In the genomic region with DNA sequence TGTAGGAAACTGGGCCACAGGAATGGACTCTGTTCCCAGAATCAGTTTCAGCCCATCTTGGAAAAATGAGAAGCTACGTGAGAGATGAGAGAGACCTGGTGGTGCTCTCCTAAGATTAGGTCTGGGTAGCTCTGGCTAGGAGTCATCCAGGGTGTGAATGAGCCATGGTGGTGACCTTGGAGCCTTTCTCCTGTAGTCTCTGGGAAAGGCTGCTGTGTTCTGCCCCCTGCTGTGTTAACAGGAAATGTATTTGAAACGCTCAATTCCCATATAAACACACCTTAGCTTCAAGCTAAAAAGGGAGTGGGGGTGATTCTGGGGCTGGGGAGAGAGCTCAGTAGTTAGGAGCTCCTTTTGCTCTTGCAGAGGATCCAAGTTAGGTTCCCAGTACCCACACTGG, we compare ENCODE assay signal across 28 mouse cellular contexts. TPM values are rescaled to one million over a fixed set of nuclear protein-coding genes. Genes with fewer than 3 reads are reported as not detected.
A peak's percentile ranks its signal among the peaks of the same experiment; 100 is the strongest.
DNase-seq lines count a peak whose midpoint lies in the region; ATAC-seq and TF ChIP-seq lines count a peak whose summit lies in the region.
"Had no signal": no experiment of that assay in that cellular context is flagged by ENCODE, and none has a peak within 500 bp of the region (broad histone marks: within the 10 kb centered on the region; RNA-seq: fewer than 3 reads in every experiment).

No protein-coding gene starts in this region.

- TF ChIP-seq POLR2A in liver, adult 2 months (IDR thresholded peaks at IDR 0.05; ENCODE audit: extremely low read depth, insufficient read depth, low read length) = no peak

- H3K27ac ChIP-seq in intestine, postnatal 0 days (ENCODE audit: low read depth, low read length) = no peak overlapping the region
- H3K27ac ChIP-seq in intestine, embryonic 16.5 days (ENCODE audit: low read length) = no peak overlapping the region
- H3K27ac ChIP-seq in liver, adult 2 months (replicated peaks; ENCODE audit: insufficient read depth, low read depth, low read length) = peak overlapping the region; percentile 58
- no peak overlapping the region; the same call in 1 of the 2 replicates for H3K27ac ChIP-seq in liver, embryonic 12.5 days
- H3K27ac ChIP-seq in stomach, postnatal 0 days (replicated peaks) = no peak overlapping the region
- H3K27ac ChIP-seq in heart, embryonic 10.5 days = no peak overlapping the region
- H3K27ac ChIP-seq: embryonic facial prominence, embryonic 10.5 days; heart, embryonic 13.5 days; layer of hippocampus, adult 2 months; limb, embryonic 12.5 days; midbrain, embryonic 12.5 days; neural tube, embryonic 12.5 days had no signal

- no peak overlapping the region for H3K4me2 ChIP-seq in intestine, postnatal 0 days (replicated peaks; ENCODE audit: low read depth)
- no peak overlapping the region for H3K4me2 ChIP-seq in intestine, embryonic 16.5 days (ENCODE audit: low read depth, low read length)
- no peak overlapping the region for H3K4me2 ChIP-seq in liver, embryonic 12.5 days
- H3K4me2 ChIP-seq in stomach, postnatal 0 days (replicated peaks; ENCODE audit: low read depth) = no peak overlapping the region
- H3K4me2 ChIP-seq: heart, embryonic 13.5 days; limb, embryonic 12.5 days; midbrain, embryonic 12.5 days; neural tube, embryonic 12.5 days had no signal

- TF ChIP-seq EP300 in stomach, postnatal 0 days (optimal IDR thresholded peaks at IDR 0.05) = no peak

- H3K4me1 ChIP-seq in intestine, postnatal 0 days (replicated peaks; ENCODE audit: control insufficient read depth, insufficient read depth, low read length) = no peaks in the 10 kb centered on the region
- no peaks in the 10 kb centered on the region for H3K4me1 ChIP-seq in intestine, embryonic 16.5 days (ENCODE audit: control insufficient read depth, insufficient read depth, low read length)
- H3K4me1 ChIP-seq in liver, adult 2 months (ENCODE audit: control insufficient read depth, insufficient read depth, low read length) = peaks cover 21% of the 10 kb centered on the region
- peaks cover 7% of the 10 kb centered on the region; the same call in 1 of the 2 replicates for H3K4me1 ChIP-seq in liver, embryonic 12.5 days
- no peaks in the 10 kb centered on the region for H3K4me1 ChIP-seq in stomach, postnatal 0 days (replicated peaks; ENCODE audit: control insufficient read depth, insufficient read depth)
- H3K4me1 ChIP-seq in heart, embryonic 10.5 days = peaks cover 14% of the 10 kb centered on the region
- H3K4me1 ChIP-seq: embryonic facial prominence, embryonic 10.5 days; midbrain, embryonic 12.5 days; neural tube, embryonic 12.5 days had no signal

- 34% methylated on average over 2 of the region's 2 CpGs for WGBS in intestine, postnatal 0 days
- WGBS in intestine, embryonic 16.5 days = 34% methylated on average over 2 of the region's 2 CpGs
- WGBS in liver, adult 2 months = 5% methylated on average over 2 of the region's 2 CpGs
- 17% methylated on average over 2 of the region's 2 CpGs for WGBS in liver, embryonic 12.5 days (ENCODE audit: insufficient replicate concordance)
- WGBS in stomach, postnatal 0 days = 29% methylated on average over 2 of the region's 2 CpGs
- 31% methylated on average over 2 of the region's 2 CpGs for WGBS in heart, embryonic 10.5 days

- no peak for ATAC-seq in intestine, postnatal 0 days
- no peak for ATAC-seq in intestine, embryonic 16.5 days
- ATAC-seq in liver, embryonic 12.5 days = no peak; the same call in 1 of the 2 replicates
- no peak for ATAC-seq in Patski
- ATAC-seq in stomach, postnatal 0 days (ENCODE audit: low FRiP score, low TSS enrichment) = no peak
- ATAC-seq: forebrain, embryonic 16.5 days had no signal

- H3K4me3 ChIP-seq in intestine, postnatal 0 days (ENCODE audit: low read depth, low read length) = no peak overlapping the region
- no peak overlapping the region for H3K4me3 ChIP-seq in intestine, embryonic 16.5 days (ENCODE audit: low read length)
- H3K4me3 ChIP-seq in liver, adult 2 months (ENCODE audit: insufficient read depth, low read depth, low read length) = no peak overlapping the region
- no peak overlapping the region for H3K4me3 ChIP-seq in liver, embryonic 12.5 days
- H3K4me3 ChIP-seq in stomach, postnatal 0 days (ENCODE audit: low read depth, low read length) = no peak overlapping the region
- H3K4me3 ChIP-seq in heart, embryonic 10.5 days = no peak overlapping the region
- H3K4me3 ChIP-seq: embryonic facial prominence, embryonic 10.5 days; heart, embryonic 13.5 days; layer of hippocampus, adult 2 months; limb, embryonic 12.5 days; midbrain, embryonic 12.5 days; neural tube, embryonic 12.5 days had no signal

- peak; percentile 34 for TF ChIP-seq CTCF in intestine, postnatal 0 days (IDR thresholded peaks at IDR 0.05; ENCODE audit: low read depth)
- no peak for TF ChIP-seq CTCF in liver, adult 2 months (IDR thresholded peaks at IDR 0.05; ENCODE audit: low read depth, low read length)
- peak; percentile 32 for TF ChIP-seq CTCF in Patski (IDR thresholded peaks at IDR 0.05)
- TF ChIP-seq CTCF in stomach, postnatal 0 days (IDR thresholded peaks at IDR 0.05; ENCODE audit: low read depth) = peak; percentile 41

- H3K27me3 ChIP-seq in intestine, postnatal 0 days (replicated peaks; ENCODE audit: control insufficient read depth, insufficient read depth, low read length) = no peaks in the 10 kb centered on the region
- H3K27me3 ChIP-seq in intestine, embryonic 16.5 days (replicated peaks; ENCODE audit: control insufficient read depth, insufficient read depth, low read length) = no peaks in the 10 kb centered on the region
- no peaks in the 10 kb centered on the region for H3K27me3 ChIP-seq in liver, adult 2 months (ENCODE audit: control insufficient read depth, insufficient read depth, low read length)
- no peaks in the 10 kb centered on the region for H3K27me3 ChIP-seq in liver, embryonic 12.5 days (replicated peaks)
- no peaks in the 10 kb centered on the region for H3K27me3 ChIP-seq in Patski
- H3K27me3 ChIP-seq in stomach, postnatal 0 days (ENCODE audit: control insufficient read depth, insufficient read depth, low read length) = no peaks in the 10 kb centered on the region
- H3K27me3 ChIP-seq in heart, embryonic 10.5 days (ENCODE audit: insufficient read depth, poor library complexity, severe bottlenecking) = no peaks in the 10 kb centered on the region
- H3K27me3 ChIP-seq: heart, embryonic 13.5 days; limb, embryonic 12.5 days; midbrain, embryonic 12.5 days; neural tube, embryonic 12.5 days had no signal

- CTCF ChIA-PET in Patski (lab: Charles Lee) = interaction anchor here (1.2 to 1.8 kb wide), 5 partner anchors 9 to 54 kb away, joined by 3 to 7 read pairs (median 4); a partner anchor contains a TSS

- DNase-seq in liver, adult 2 months (ENCODE audit: extremely low read depth, low read depth, low spot score) = no peak
- DNase-seq in Patski (ENCODE audit: low read depth, low spot score) = no peak
- no peak for DNase-seq in stomach, postnatal 0 days (ENCODE audit: low spot score)
- no peak for DNase-seq in heart, embryonic 10.5 days (ENCODE audit: low spot score)
- DNase-seq in left cerebral cortex, adult 18-20 months (ENCODE audit: low spot score in 2 of 2) = no peak
- DNase-seq: adrenal gland, postnatal 36 days; cerebellum, adult 9-10 months; gastrocnemius, postnatal 10 days; heart, postnatal 14 days; kidney, postnatal 10 days; layer of hippocampus, postnatal 36 days; lung, adult 18-20 months; lung, postnatal 10 days; right cerebral cortex, postnatal 14 days had no signal

- no peak overlapping the region for H3K9ac ChIP-seq in intestine, postnatal 0 days (ENCODE audit: low read depth, low read length)
- H3K9ac ChIP-seq in intestine, embryonic 16.5 days (ENCODE audit: low read depth, low read length) = no peak overlapping the region
- no peak overlapping the region for H3K9ac ChIP-seq in liver, adult 2 months (ENCODE audit: low read depth, low read length)
- no peak overlapping the region for H3K9ac ChIP-seq in liver, embryonic 12.5 days
- H3K9ac ChIP-seq in stomach, postnatal 0 days (ENCODE audit: low read length) = no peak overlapping the region
- H3K9ac ChIP-seq: heart, embryonic 13.5 days; limb, embryonic 12.5 days; midbrain, embryonic 12.5 days; neural tube, embryonic 12.5 days had no signal

- H3K36me3 ChIP-seq in intestine, postnatal 0 days (ENCODE audit: control insufficient read depth, insufficient read depth) = peaks cover 5% of the 10 kb centered on the region; the same call in 1 of the 2 replicates
- no peaks in the 10 kb centered on the region for H3K36me3 ChIP-seq in intestine, embryonic 16.5 days (ENCODE audit: control insufficient read depth, insufficient read depth, low read length)
- peaks cover 28% of the 10 kb centered on the region for H3K36me3 ChIP-seq in liver, adult 2 months (ENCODE audit: control insufficient read depth, insufficient read depth, low read length)
- peaks cover 4% of the 10 kb centered on the region; the same call in 1 of the 2 replicates for H3K36me3 ChIP-seq in liver, embryonic 12.5 days
- H3K36me3 ChIP-seq in stomach, postnatal 0 days (ENCODE audit: control insufficient read depth, insufficient read depth, low read length) = no peaks in the 10 kb centered on the region
- H3K36me3 ChIP-seq in heart, embryonic 10.5 days = no peaks in the 10 kb centered on the region
- H3K36me3 ChIP-seq: embryonic facial prominence, embryonic 10.5 days; G1E; heart, embryonic 13.5 days; limb, embryonic 12.5 days; midbrain, embryonic 12.5 days; neural tube, embryonic 12.5 days had no signal

- in situ Hi-C loops in Patski (cut with MboI; ENCODE audit: low pct_unique_long_range_greater_than_20kb) = no loop called here

- no peaks in the 10 kb centered on the region for H3K9me3 ChIP-seq in intestine, postnatal 0 days (ENCODE audit: control insufficient read depth)
- no peaks in the 10 kb centered on the region for H3K9me3 ChIP-seq in intestine, embryonic 16.5 days (ENCODE audit: control insufficient read depth, low read length)
- no peaks in the 10 kb centered on the region for H3K9me3 ChIP-seq in liver, embryonic 12.5 days (replicated peaks)
- no peaks in the 10 kb centered on the region for H3K9me3 ChIP-seq in stomach, postnatal 0 days (ENCODE audit: control insufficient read depth, low read length)
- no peaks in the 10 kb centered on the region for H3K9me3 ChIP-seq in heart, embryonic 10.5 days
- H3K9me3 ChIP-seq: embryonic facial prominence, embryonic 10.5 days; heart, embryonic 13.5 days; limb, embryonic 12.5 days; midbrain, embryonic 12.5 days; neural tube, embryonic 12.5 days had no signal

- peaks cover 2% of the 10 kb centered on the region; the same call in 1 of the 2 replicates for H3K79me2 ChIP-seq in liver, adult 2 months (ENCODE audit: control insufficient read depth, insufficient read depth, low read length)

- POLR2A ChIA-PET in Patski (lab: Charles Lee) = no interaction called here

RNA-seq across cellular contexts. Expression of a gene that starts 45.7 kb away (rescaled TPM):
- 66.3 and 69.9 TPM in 2 replicates for polyA plus RNA-seq in intestine, postnatal 0 days (2015; fragmentation: Nextera tagmentation; extraction: Ambion mirVana)
- polyA plus RNA-seq in intestine, embryonic 16.5 days (2015; fragmentation: Nextera tagmentation; extraction: Ambion mirVana) = 50.8 and 52.4 TPM in 2 replicates
- 228 and 380 TPM in 2 replicates for total RNA-seq in liver, adult 2 months (2014; rRNA removed)
- 234 and 259 TPM in 2 replicates for polyA plus RNA-seq in liver, adult 2 months (2012; rRNA removed)
- polyA plus RNA-seq in liver, embryonic 12.5 days (2016; fragmentation: Nextera tagmentation; extraction: Ambion mirVana) = 20.9 and 23.6 TPM in 2 replicates
- 3.2 TPM for polyA plus RNA-seq in Patski (2021)
- polyA plus RNA-seq in stomach, postnatal 0 days (2015; fragmentation: Nextera tagmentation; extraction: Ambion mirVana) = 113 and 124 TPM in 2 replicates
- polyA plus RNA-seq in heart, embryonic 10.5 days (2016; fragmentation: Nextera tagmentation; extraction: Ambion mirVana) = 0.35 TPM in 1 of 2 replicates, not detected in the other
- under 1 TPM; 0.35 to 0.37 TPM for total RNA-seq in left cerebral cortex, adult 18-20 months (2021)
- total RNA-seq: adrenal gland, adult 18-20 months; granulocyte monocyte progenitor cell, adult 5-6 weeks; heart, postnatal 14 days; layer of hippocampus, postnatal 36 days had no signal
- polyA plus RNA-seq: embryonic facial prominence, embryonic 10.5 days; forebrain, embryonic 16.5 days; G1E; hindbrain, embryonic 11.5 days; limb, embryonic 12.5 days; midbrain, embryonic 12.5 days; neural tube, embryonic 12.5 days had no signal

RNA-seq across cellular contexts. Expression of a gene that starts 54.3 kb away (rescaled TPM):
- 31.3 and 33.4 TPM in 2 replicates for polyA plus RNA-seq in intestine, postnatal 0 days (2015; fragmentation: Nextera tagmentation; extraction: Ambion mirVana)
- 40.0 and 43.4 TPM in 2 replicates for polyA plus RNA-seq in intestine, embryonic 16.5 days (2015; fragmentation: Nextera tagmentation; extraction: Ambion mirVana)
- total RNA-seq in liver, adult 2 months (2014; rRNA removed) = 3.2 and 3.4 TPM in 2 replicates
- 0.92 and 1.2 TPM in 2 replicates for polyA plus RNA-seq in liver, adult 2 months (2012; rRNA removed)
- polyA plus RNA-seq in liver, embryonic 12.5 days (2016; fragmentation: Nextera tagmentation; extraction: Ambion mirVana) = 48.8 and 50.0 TPM in 2 replicates
- polyA plus RNA-seq in Patski (2021) = 59.3 TPM
- 34.6 and 35.0 TPM in 2 replicates for polyA plus RNA-seq in stomach, postnatal 0 days (2015; fragmentation: Nextera tagmentation; extraction: Ambion mirVana)
- polyA plus RNA-seq in heart, embryonic 10.5 days (2016; fragmentation: Nextera tagmentation; extraction: Ambion mirVana) = 45.1 and 65.8 TPM in 2 replicates
- total RNA-seq in left cerebral cortex, adult 18-20 months (2021) = 10 to 100 TPM; 18.3 to 20.1 TPM

Comparison
In these comparisons a context has a peak if more than half of its experiments do, and no peak if none do; other contexts are left out.
1. RNA of a gene that starts 54.3 kb away (polyA plus RNA-seq): 45.1 to 65.8 TPM in heart, embryonic 10.5 days, 59.3 TPM in Patski (single experiment), 48.8 to 50.0 TPM in liver, embryonic 12.5 days, 40.0 to 43.4 TPM in intestine, embryonic 16.5 days, 34.6 to 35.0 TPM in stomach, postnatal 0 days and 31.3 to 33.4 TPM in intestine, postnatal 0 days; 0.92 to 1.2 TPM in liver, adult 2 months; every median in the first group is over 10 times any median in the second.